Mouse (Mus musculus) naive thymus-derived CD4-positive, alpha-beta T cell, adult 2 months (primary cell): ENCODE results near the gene Fyttd1.
"Not testable (repeated sequence)": the region's sequence is repeated elsewhere in the genome, so short reads cannot be mapped to it uniquely, and the experiment has no call there.

Experiments used
- DNase-seq: peaks from one replicate; pipeline ENCODE4 v3.0.0-alpha.2; 2011; ENCODE audit warnings: low read depth

Gene Fyttd1

GRCm38 (mm10) chr16:32878972-32879926, 1.9 kb downstream of the Fyttd1 start:
- no peak for DNase-seq

GRCm38 (mm10) chr16:32881538-32881937, 4.2 kb downstream of the Fyttd1 start:
- DNase-seq: no peak

GRCm38 (mm10) chr16:32887996-32888395, 10.7 kb downstream of the Fyttd1 start:
- DNase-seq: peak; percentile 31

- no peak for DNase-seq
These were observed 12.6 kb downstream of the Fyttd1 start for GRCm38 (mm10) chr16:32889881-32890280.

GRCm38 (mm10) chr16:32896126-32896525, 18.8 kb downstream of the Fyttd1 start:
- no peak for DNase-seq

GRCm38 (mm10) chr16:32901360-32902050, 24.2 kb downstream of the Fyttd1 start:
- DNase-seq: no peak

GRCm38 (mm10) chr16:32902051-32902428, 24.7 kb downstream of the Fyttd1 start:
- DNase-seq: no peak

- DNase-seq: no peak
These were observed 28.9 kb downstream of the Fyttd1 start for GRCm38 (mm10) chr16:32906186-32906585.

- DNase-seq: no peak
These were observed 29.4 kb downstream of the Fyttd1 start for GRCm38 (mm10) chr16:32906727-32907126.

GRCm38 (mm10) chr16:32913212-32913611, 35.9 kb downstream of the Fyttd1 start:
- peak; percentile 29 for DNase-seq

GRCm38 (mm10) chr16:32913937-32914881, 36.9 kb downstream of the Fyttd1 start, which contains the start of gene Lrch3:
TSS of gene Lrch3 (plus strand) at chr16:32914100.
- peak; percentile 94 for DNase-seq

- peak; percentile 35 for DNase-seq
These were observed 38.2 kb downstream of the Fyttd1 start for GRCm38 (mm10) chr16:32915292-32916068.

- not testable (repeated sequence) for DNase-seq
These were observed 49.3 kb downstream of the Fyttd1 start for GRCm38 (mm10) chr16:32926629-32927028.

GRCm38 (mm10) chr16:32927044-32927443, 49.7 kb downstream of the Fyttd1 start:
- DNase-seq: no peak

- DNase-seq: no peak
These were observed 52.6 kb downstream of the Fyttd1 start for GRCm38 (mm10) chr16:32929918-32930317.

GRCm38 (mm10) chr16:32934470-32934869, 57.2 kb downstream of the Fyttd1 start:
- DNase-seq: no peak

- no peak for DNase-seq
These were observed 57.8 kb downstream of the Fyttd1 start for GRCm38 (mm10) chr16:32935088-32935487.

GRCm38 (mm10) chr16:32937358-32937757, 60.1 kb downstream of the Fyttd1 start:
- no peak for DNase-seq

GRCm38 (mm10) chr16:32939301-32939700, 62.0 kb downstream of the Fyttd1 start:
- not testable (repeated sequence) for DNase-seq

GRCm38 (mm10) chr16:32939716-32940115, 62.4 kb downstream of the Fyttd1 start:
- DNase-seq: not testable (repeated sequence)

GRCm38 (mm10) chr16:32941226-32941625, 63.9 kb downstream of the Fyttd1 start:
- DNase-seq: not testable (repeated sequence)
